Comparison of ENCODE assay signal across 8 mouse cellular contexts in the genomic region with DNA sequence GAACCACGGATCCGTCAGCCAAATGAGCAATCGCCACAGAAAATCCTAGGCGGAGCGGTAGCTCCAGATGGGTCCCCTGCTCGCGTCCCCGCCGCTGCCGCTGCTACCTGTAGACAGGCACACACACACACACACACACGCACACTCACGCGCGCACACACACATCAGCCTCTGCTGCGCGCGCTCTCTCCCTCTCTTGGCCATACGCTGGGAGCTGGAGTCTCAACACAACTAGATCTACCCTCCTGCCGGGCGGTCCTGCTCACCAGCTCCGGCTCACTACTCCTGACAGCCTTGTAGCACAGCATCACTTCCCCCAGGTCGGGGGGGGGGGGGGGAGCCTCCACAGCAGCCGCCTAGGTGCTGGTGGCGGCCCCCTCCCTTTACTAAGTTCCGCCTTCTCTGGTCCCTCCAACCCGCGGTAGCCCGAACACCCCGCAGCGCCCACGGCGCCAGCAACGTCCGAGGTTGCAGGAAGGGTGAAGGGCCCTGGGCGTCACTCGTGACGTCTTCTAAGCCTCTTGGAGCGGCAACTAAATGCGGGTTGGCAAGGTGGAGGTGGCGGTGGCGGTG. TPM values are rescaled to one million over a fixed set of nuclear protein-coding genes. Genes with fewer than 3 reads are reported as not detected.
DNase-seq lines count a peak whose midpoint lies in the region; ATAC-seq lines count a peak whose summit lies in the region.

No protein-coding gene starts in this region.

- no peaks in the 10 kb centered on the region for H3K36me3 ChIP-seq in embryonic facial prominence, embryonic 10.5 days (replicated peaks)
- H3K36me3 ChIP-seq in hindbrain, embryonic 16.5 days (ENCODE audit: control insufficient read depth, insufficient read depth, low read length) = no peaks in the 10 kb centered on the region
- no peaks in the 10 kb centered on the region for H3K36me3 ChIP-seq in limb, embryonic 15.5 days

- H3K4me3 ChIP-seq in embryonic facial prominence, embryonic 10.5 days = peak overlapping the region; percentile 71
- H3K4me3 ChIP-seq in hindbrain, embryonic 16.5 days (ENCODE audit: low read length) = peak overlapping the region; percentile 83
- peak overlapping the region; percentile 45 for H3K4me3 ChIP-seq in limb, embryonic 15.5 days

- H3K4me2 ChIP-seq in hindbrain, embryonic 16.5 days (ENCODE audit: low read length) = peak overlapping the region; percentile 91
- H3K4me2 ChIP-seq in limb, embryonic 15.5 days = peak overlapping the region; percentile 86

- H3K9me3 ChIP-seq in embryonic facial prominence, embryonic 10.5 days = no peaks in the 10 kb centered on the region
- H3K9me3 ChIP-seq in hindbrain, embryonic 16.5 days (ENCODE audit: control insufficient read depth, low read length) = no peaks in the 10 kb centered on the region
- H3K9me3 ChIP-seq in limb, embryonic 15.5 days = no peaks in the 10 kb centered on the region

- H3K27me3 ChIP-seq in embryonic facial prominence, embryonic 10.5 days (replicated peaks; ENCODE audit: low read depth, poor library complexity, severe bottlenecking) = peaks cover 64% of the 10 kb centered on the region
- H3K27me3 ChIP-seq in hindbrain, embryonic 16.5 days (replicated peaks; ENCODE audit: control insufficient read depth, insufficient read depth, low read length) = no peaks in the 10 kb centered on the region
- H3K27me3 ChIP-seq in limb, embryonic 15.5 days = peaks cover 53% of the 10 kb centered on the region

- under 1% methylated on average over 41 of the region's 41 CpGs for WGBS in embryonic facial prominence, embryonic 10.5 days
- under 1% methylated on average over 34 of the region's 41 CpGs for WGBS in hindbrain, embryonic 16.5 days
- WGBS in limb, embryonic 15.5 days = under 1% methylated on average over 41 of the region's 41 CpGs

- peak; percentile 74 for ATAC-seq in hindbrain, embryonic 16.5 days
- ATAC-seq in limb, embryonic 15.5 days (ENCODE audit: insufficient number of reproducible peaks, low FRiP score, low TSS enrichment, low read depth) = no peak

- DNase-seq in kidney, postnatal 14 days = peak; percentile 4
- no peak for DNase-seq in kidney, adult 8-10 months
- peak; percentile 71 for DNase-seq in embryonic facial prominence, embryonic 10.5 days (ENCODE audit: low spot score)
- DNase-seq in right cerebral cortex, postnatal 10 days (ENCODE audit: low spot score in 2 of 2) = peak; percentile 76 to 84
- no peak for DNase-seq in urinary bladder, adult 18-20 months (ENCODE audit: low spot score in 2 of 2)
- no peak for DNase-seq in natural killer cell, adult 2 months (ENCODE audit: low spot score in 2 of 2)

- no peak overlapping the region for H3K27ac ChIP-seq in embryonic facial prominence, embryonic 10.5 days (replicated peaks)
- peak overlapping the region; percentile 50; the same call in 1 of the 2 replicates for H3K27ac ChIP-seq in hindbrain, embryonic 16.5 days (ENCODE audit: low read depth, low read length)
- no peak overlapping the region for H3K27ac ChIP-seq in limb, embryonic 15.5 days

- peak overlapping the region; percentile 74 for H3K9ac ChIP-seq in hindbrain, embryonic 16.5 days (ENCODE audit: low read depth, low read length)
- no peak overlapping the region for H3K9ac ChIP-seq in limb, embryonic 15.5 days

- H3K4me1 ChIP-seq in embryonic facial prominence, embryonic 10.5 days = peaks cover 14% of the 10 kb centered on the region
- no peaks in the 10 kb centered on the region; the same call in 1 of the 2 replicates for H3K4me1 ChIP-seq in hindbrain, embryonic 16.5 days (ENCODE audit: control insufficient read depth, insufficient read depth, low read depth, low read length)
- peaks cover 25% of the 10 kb centered on the region for H3K4me1 ChIP-seq in limb, embryonic 15.5 days

RNA-seq across cellular contexts. Expression of a gene that starts 1.1 kb away (rescaled TPM):
- polyA plus RNA-seq in embryonic facial prominence, embryonic 10.5 days (2016; fragmentation: Nextera tagmentation; extraction: Ambion mirVana) = 0.96 and 1.2 TPM in 2 replicates
- polyA plus RNA-seq in hindbrain, embryonic 16.5 days (2015; fragmentation: Nextera tagmentation; extraction: Ambion mirVana) = 28.5 and 29.4 TPM in 2 replicates
- polyA plus RNA-seq in limb, embryonic 15.5 days (2015; fragmentation: Nextera tagmentation; extraction: Ambion mirVana) = 2.4 and 3.1 TPM in 2 replicates

Comparison
In these comparisons a context has a peak if more than half of its experiments do, and no peak if none do; other contexts are left out.
1. DNase-seq: peak in kidney, postnatal 14 days (single experiment), embryonic facial prominence, embryonic 10.5 days (single experiment) and right cerebral cortex, postnatal 10 days (2 of 2); none in kidney, adult 8-10 months (0 of 2), urinary bladder, adult 18-20 months (0 of 2) and natural killer cell, adult 2 months (0 of 2).
2. Peak in every context shown above with its lines, with median percentiles within 50 percentile points of each other: H3K4me3 ChIP-seq.